Mouse (Mus musculus) liver, postnatal 0 days (tissue): ENCODE measurements at regions not wholly inside any gene's neighbourhood (a gene's known extent, or its start where the extent isn't known, plus 50 kb on each side); places are given as distances from the start of the nearest gene placed in this dataset.
A peak's percentile ranks its signal among the peaks of the same experiment; 100 is the strongest.

ENCODE experiments used
- ATAC-seq: fragments of 200-750 bp; cut with Nextera tagmentation; 2 replicates; pipeline ENCODE4 v1.8.0; 2017; ENCODE audit warnings: mild to moderate bottlenecking, moderate library complexity
- DNase-seq: peaks from one replicate; pipeline ENCODE4 v3.0.0-alpha.2; 2016
- H3K27ac ChIP-seq: fragments of 300-500 bp; sonication (generic); 2 replicates; pipeline ENCODE4 v1.5.1; 2014; ENCODE audit warnings: antibody characterized with exemption, moderate library complexity, mild to moderate bottlenecking, low read depth
- H3K27me3 ChIP-seq: fragments of 300-500 bp; sonication (generic); 2 replicates; pipeline ENCODE4 v1.6.1; 2014; ENCODE audit warnings: low read length, control low read depth, mixed read lengths; ENCODE audit not compliant: insufficient read depth
- H3K36me3 ChIP-seq: fragments of 300-500 bp; sonication (generic); replicated peaks from 2 replicates; pipeline ENCODE4 v1.6.1; 2014; ENCODE audit warnings: mild to moderate bottlenecking, control low read depth, low read length, moderate library complexity, mixed read lengths; ENCODE audit not compliant: insufficient read depth
- H3K4me1 ChIP-seq: fragments of 300-500 bp; sonication (generic); 2 replicates; pipeline ENCODE4 v1.6.1; 2014; ENCODE audit warnings: antibody characterized with exemption, mild to moderate bottlenecking, control low read depth; ENCODE audit not compliant: insufficient read depth
- H3K4me2 ChIP-seq: fragments of 300-500 bp; sonication (generic); 2 replicates; pipeline ENCODE4 v1.6.1; 2014; ENCODE audit warnings: low read depth, mild to moderate bottlenecking, low read length, moderate library complexity, mixed read lengths
- H3K4me3 ChIP-seq: fragments of 300-500 bp; sonication (generic); 2 replicates; pipeline ENCODE4 v1.5.1; 2014; ENCODE audit warnings: low read depth, low read length
- H3K9ac ChIP-seq: fragments of 300-500 bp; sonication (generic); replicated peaks from 2 replicates; pipeline ENCODE4 v1.6.1; 2014; ENCODE audit warnings: mild to moderate bottlenecking, moderate library complexity
- H3K9me3 ChIP-seq: fragments of 300-500 bp; sonication (generic); 2 replicates; pipeline ENCODE4 v1.6.1; 2016; ENCODE audit warnings: mild to moderate bottlenecking, control low read depth, low read length, mixed read lengths
- CTCF ChIP-seq: sonication (generic); IDR thresholded peaks from 2 replicates; pipeline ENCODE4 v1.5.1; 2016; ENCODE audit warnings: antibody characterized with exemption, low read depth
- EP300 ChIP-seq: IDR thresholded peaks from 2 replicates; pipeline ENCODE4 v1.6.1; 2016; ENCODE audit warnings: antibody characterized with exemption, low read depth, mild to moderate bottlenecking
- WGBS: fragments of 180-500 bp; shearing (Covaris S2); extraction: QIAGEN DNeasy Blood & Tissue Kit; methylation state at CpG from one replicate; pipeline ENCODE4 v1.1.7; 2014; ENCODE audit not compliant: insufficient replicate concordance; 5-methylcytosine and 5-hydroxymethylcytosine counted together

GRCm38 (mm10) chr12:70752266-70752910, 72.9 kb upstream of the Frmd6 start:
- DNase-seq = no peak
- no peak for TF ChIP-seq EP300
- no peak for TF ChIP-seq CTCF
- H3K27ac ChIP-seq = no peak overlapping the region

GRCm38 (mm10) chr12:70752911-70753290, 72.4 kb upstream of the Frmd6 start:
- Histone ChIP-seq H3K9me3 (no peaks in the 10 kb centered on the region), H3K27ac (no peak overlapping the region), H3K4me1 (no peaks in the 10 kb centered on the region), H3K9ac (no peak overlapping the region), H3K36me3 (no peaks in the 10 kb centered on the region), H3K4me3 (no peak overlapping the region), H3K4me2 (no peak overlapping the region), H3K27me3 (no peaks in the 10 kb centered on the region)
- DNase-seq = no peak
- 69% methylated on average over 4 of the region's 4 CpGs for WGBS
- ATAC-seq = no peak
- no peak for TF ChIP-seq EP300
- no peak for TF ChIP-seq CTCF

More at GRCm38 (mm10) chr12:70752266-70752910, 72.9 kb upstream of the Frmd6 start:
- Histone ChIP-seq H3K4me1 (no peaks in the 10 kb centered on the region), H3K4me2 (no peak overlapping the region), H3K4me3 (no peak overlapping the region), H3K36me3 (no peaks in the 10 kb centered on the region), H3K9me3 (no peaks in the 10 kb centered on the region), H3K9ac (no peak overlapping the region), H3K27me3 (no peaks in the 10 kb centered on the region)
- WGBS = 53% methylated on average over 11 of the region's 11 CpGs
- no peak for ATAC-seq

- no peak overlapping the region for H3K4me2 ChIP-seq
- H3K4me1 ChIP-seq = no peaks in the 10 kb centered on the region
- no peak overlapping the region for H3K27ac ChIP-seq
- WGBS = 79% methylated on average over 3 of the region's 3 CpGs
- no peak overlapping the region for H3K4me3 ChIP-seq
- H3K9me3 ChIP-seq = no peaks in the 10 kb centered on the region
- H3K9ac ChIP-seq = no peak overlapping the region
- DNase-seq (no peak), ATAC-seq (no peak)
- TF ChIP-seq CTCF (no peak), EP300 (no peak)
- H3K27me3 ChIP-seq = no peaks in the 10 kb centered on the region
- no peaks in the 10 kb centered on the region for H3K36me3 ChIP-seq
Observed at GRCm38 (mm10) chr12:70753458-70753857, 71.9 kb upstream of the Frmd6 start.

GRCm38 (mm10) chr12:70758080-70758479, 67.2 kb upstream of the Frmd6 start:
- Histone ChIP-seq H3K27me3 (no peaks in the 10 kb centered on the region), H3K4me1 (peaks cover under 1% of the 10 kb centered on the region; the same call in 1 of the 2 replicates), H3K4me3 (no peak overlapping the region), H3K27ac (no peak overlapping the region), H3K9ac (no peak overlapping the region), H3K9me3 (no peaks in the 10 kb centered on the region), H3K36me3 (no peaks in the 10 kb centered on the region), H3K4me2 (no peak overlapping the region)
- DNase-seq (no peak), ATAC-seq (0 out of 2 replicates have a peak, but pooled peaks have one; percentile 36)
- TF ChIP-seq CTCF (no peak), EP300 (no peak)
- WGBS = 60% methylated on average over 6 of the region's 6 CpGs

- ATAC-seq (0 out of 2 replicates have a peak, but pooled peaks have one; percentile 5), DNase-seq (no peak)
- no peak overlapping the region for H3K4me3 ChIP-seq
- no peak for TF ChIP-seq CTCF
- TF ChIP-seq EP300 = no peak
- no peaks in the 10 kb centered on the region for H3K27me3 ChIP-seq
- H3K4me1 ChIP-seq = peaks cover 11% of the 10 kb centered on the region; the same call in 1 of the 2 replicates
- no peak overlapping the region for H3K9ac ChIP-seq
- H3K36me3 ChIP-seq = no peaks in the 10 kb centered on the region
- H3K4me2 ChIP-seq = no peak overlapping the region
- no peaks in the 10 kb centered on the region for H3K9me3 ChIP-seq
- WGBS = 84% methylated on average over 12 of the region's 12 CpGs
- H3K27ac ChIP-seq = no peak overlapping the region
Observed at GRCm38 (mm10) chr12:70763542-70763941, 61.8 kb upstream of the Frmd6 start.

- 78% methylated on average over 4 of the region's 4 CpGs for WGBS
- no peak for TF ChIP-seq EP300
- no peak for TF ChIP-seq CTCF
Observed at GRCm38 (mm10) chr12:70766319-70766718, 59.0 kb upstream of the Frmd6 start.

More at GRCm38 (mm10) chr12:70766319-70766718, 59.0 kb upstream of the Frmd6 start:
- no peaks in the 10 kb centered on the region for H3K27me3 ChIP-seq
- no peaks in the 10 kb centered on the region for H3K9me3 ChIP-seq
- no peak overlapping the region for H3K9ac ChIP-seq
- no peak for ATAC-seq
- H3K27ac ChIP-seq = no peak overlapping the region
- DNase-seq = no peak
- H3K4me3 ChIP-seq = no peak overlapping the region
- H3K4me2 ChIP-seq = no peak overlapping the region
- no peaks in the 10 kb centered on the region for H3K36me3 ChIP-seq
- peaks cover 16% of the 10 kb centered on the region; the same call in 1 of the 2 replicates for H3K4me1 ChIP-seq
